Mouse (Mus musculus) lung, embryonic 14.5 days (tissue): ENCODE results near the gene Tuba3a. TPM values are rescaled to one million over a fixed set of nuclear protein-coding genes. Genes with fewer than 3 reads are reported as not detected.

ENCODE experiments used
- ATAC-seq: fragments of 200-750 bp; cut with Nextera tagmentation; 2 replicates; pipeline ENCODE4 v1.8.0; 2017; ENCODE audit warnings: mild to moderate bottlenecking, moderate TSS enrichment, moderate library complexity; ENCODE audit not compliant: insufficient read depth
- DNase-seq: peaks from one replicate; pipeline ENCODE4 v3.0.0-alpha.2; 2015
- H3K27ac ChIP-seq: fragments of 300-500 bp; sonication (generic); 2 replicates; pipeline ENCODE4 v1.5.1; 2014; ENCODE audit warnings: low read depth, mild to moderate bottlenecking, moderate library complexity
- H3K27me3 ChIP-seq: fragments of 300-500 bp; sonication (generic); 2 replicates; pipeline ENCODE4 v1.6.1; 2014; ENCODE audit warnings: low read length, control low read depth; ENCODE audit not compliant: insufficient read depth
- H3K36me3 ChIP-seq: fragments of 300-500 bp; sonication (generic); 2 replicates; pipeline ENCODE4 v1.6.1; 2014; ENCODE audit warnings: control low read depth; ENCODE audit not compliant: insufficient read depth
- H3K4me1 ChIP-seq: fragments of 300-500 bp; sonication (generic); 2 replicates; pipeline ENCODE4 v1.6.1; 2014; ENCODE audit warnings: antibody characterized with exemption, control low read depth; ENCODE audit not compliant: insufficient read depth
- H3K4me2 ChIP-seq: fragments of 300-500 bp; sonication (generic); 2 replicates; pipeline ENCODE4 v1.6.1; 2014; ENCODE audit warnings: mild to moderate bottlenecking
- H3K4me3 ChIP-seq: fragments of 300-500 bp; sonication (generic); 2 replicates; pipeline ENCODE4 v1.5.1; 2014; ENCODE audit warnings: low read depth, low read length
- H3K9ac ChIP-seq: fragments of 300-500 bp; sonication (generic); 2 replicates; pipeline ENCODE4 v1.6.1; 2014
- H3K9me3 ChIP-seq: fragments of 300-500 bp; sonication (generic); 2 replicates; pipeline ENCODE4 v1.6.1; 2016; ENCODE audit warnings: low read depth, low read length, control low read depth
- CTCF ChIP-seq: IDR thresholded peaks from 2 replicates; pipeline ENCODE4 v1.5.1; 2016; ENCODE audit warnings: antibody characterized with exemption, low read depth
- WGBS: fragments of 180-500 bp; shearing (Covaris S2); extraction: QIAGEN DNeasy Blood & Tissue Kit; methylation state at CpG from one replicate; pipeline ENCODE4 v1.1.7; 2014; 5-methylcytosine and 5-hydroxymethylcytosine counted together
- microRNA-seq: library from miRNA; unstranded; fragments of <30 nt; microRNA quantifications from one replicate; pipeline ENCODE4, GENCODE M21; 2016; ENCODE audit warnings: borderline number of aligned reads
- polyA plus RNA-seq: library from polyadenylated mRNA; unstranded; fragments of >200 nt; fragmentation: Nextera tagmentation; extraction: Ambion mirVana; gene quantifications from 2 replicates; pipeline ENCODE4 v1.2.1, GENCODE M21; 2014

Gene Tuba3a
- polyA plus RNA-seq, 1 experiment from 2014 or later = 0.32 TPM

- Histone ChIP-seq H3K9me3 (no peaks in the 10 kb centered on the region), H3K4me1 (no peaks in the 10 kb centered on the region; the same call in 1 of the 2 replicates), H3K27me3 (no peaks in the 10 kb centered on the region), H3K4me2 (peak overlapping the region; percentile 98; the same call in 1 of the 2 replicates), H3K27ac (no peak overlapping the region), H3K9ac (no peak overlapping the region; the same call in 1 of the 2 replicates), H3K36me3 (no peaks in the 10 kb centered on the region), H3K4me3 (no peak overlapping the region)
- 58% methylated on average over 9 of the region's 9 CpGs for WGBS
- DNase-seq (no peak), ATAC-seq (no peak)
- TF ChIP-seq CTCF = no peak
These were observed 55.3 kb downstream of the Tuba3a start for GRCm38 (mm10) chr6:125230571-125230970.

Small RNAs within 50 kb of the gene (microRNA-seq; reads per million reads assigned to microRNA genes)
- gene Mir8113 = not detected

Other genes with a start within 250 kb of the Tuba3a start
- 97.9 and 101 TPM in 2 replicates for gene Ing4, start 246.3 kb downstream of the Tuba3a start, polyA plus RNA-seq
- 13.6 TPM in 2 replicates for gene Acrbp, start 236.4 kb downstream of the Tuba3a start, polyA plus RNA-seq
- 0.31 and 0.49 TPM in 2 replicates for gene Lpar5, start 218.1 kb downstream of the Tuba3a start, polyA plus RNA-seq
- 82.5 and 92.4 TPM in 2 replicates for gene Chd4, start 190.1 kb downstream of the Tuba3a start, polyA plus RNA-seq
- gene Nop2, start 154.1 kb downstream of the Tuba3a start, polyA plus RNA-seq = 58.5 and 70.6 TPM in 2 replicates
- gene Iffo1, start 140.8 kb downstream of the Tuba3a start, polyA plus RNA-seq = 6.0 and 6.2 TPM in 2 replicates
- 1,954 TPM in 2 replicates for gene Gapdh, start 119.6 kb downstream of the Tuba3a start, polyA plus RNA-seq
- 151 and 167 TPM in 2 replicates for gene Ncapd2, start 94.3 kb downstream of the Tuba3a start, polyA plus RNA-seq
- 202 and 205 TPM in 2 replicates for gene Mrpl51, start 94.2 kb downstream of the Tuba3a start, polyA plus RNA-seq
- gene Vamp1, start 70.5 kb downstream of the Tuba3a start, polyA plus RNA-seq = 2.4 and 2.6 TPM in 2 replicates
- 4.3 and 5.4 TPM in 2 replicates for gene Tapbpl, start 54.2 kb downstream of the Tuba3a start, polyA plus RNA-seq
- 1.9 and 2.0 TPM in 2 replicates for gene Cd27, start 49.0 kb downstream of the Tuba3a start, polyA plus RNA-seq
- 73.7 and 81.7 TPM in 2 replicates for gene Ltbr, start 27.8 kb upstream of the Tuba3a start, polyA plus RNA-seq
- gene Scnn1a, start 34.6 kb upstream of the Tuba3a start, polyA plus RNA-seq = 1.8 and 2.2 TPM in 2 replicates
- 82.5 and 83.3 TPM in 2 replicates for gene Tnfrsf1a, start 63.3 kb upstream of the Tuba3a start, polyA plus RNA-seq
- gene Plekhg6, start 94.8 kb upstream of the Tuba3a start, polyA plus RNA-seq = 0.22 and 0.51 TPM in 2 replicates
- 128 TPM in 2 replicates for gene Cd9, start 208.7 kb upstream of the Tuba3a start, polyA plus RNA-seq